Mouse (Mus musculus) lung, postnatal 0 days (tissue): Measurements from ENCODE around the gene Nat8f4. TPM values are rescaled to one million over a fixed set of nuclear protein-coding genes. Genes with fewer than 3 reads are reported as not detected.
"Not testable (repeated sequence)": the region's sequence is repeated elsewhere in the genome, so short reads cannot be mapped to it uniquely, and the experiment has no call there.

Experiments
- ATAC-seq: fragments of 200-750 bp; cut with Nextera tagmentation; 2 replicates; pipeline ENCODE4 v1.8.0; 2017; ENCODE audit warnings: moderate library complexity
- DNase-seq: peaks from one replicate; pipeline ENCODE4 v3.0.0-alpha.2; 2016; ENCODE audit warnings: low spot score
- H3K27ac ChIP-seq: fragments of 300-500 bp; sonication (generic); 2 replicates; pipeline ENCODE4 v1.5.1; 2014; ENCODE audit warnings: antibody characterized with exemption, mild to moderate bottlenecking, low read length, mixed read lengths
- H3K27me3 ChIP-seq: fragments of 300-500 bp; sonication (generic); replicated peaks from 2 replicates; pipeline ENCODE4 v1.6.1; 2014; ENCODE audit warnings: low read length, mixed read lengths; ENCODE audit not compliant: insufficient read depth
- H3K36me3 ChIP-seq: fragments of 300-500 bp; sonication (generic); 2 replicates; pipeline ENCODE4 v1.6.1; 2014; ENCODE audit warnings: low read length, mixed read lengths; ENCODE audit not compliant: insufficient read depth
- H3K4me1 ChIP-seq: fragments of 300-500 bp; sonication (generic); 2 replicates; pipeline ENCODE4 v1.6.1; 2014; ENCODE audit warnings: antibody characterized with exemption, low read depth, low read length, mixed read lengths; ENCODE audit not compliant: insufficient read depth
- H3K4me2 ChIP-seq: fragments of 300-500 bp; sonication (generic); replicated peaks from 2 replicates; pipeline ENCODE4 v1.6.1; 2014; ENCODE audit warnings: low read depth, mild to moderate bottlenecking, low read length, moderate library complexity, mixed read lengths
- H3K4me3 ChIP-seq: fragments of 300-500 bp; sonication (generic); 2 replicates; pipeline ENCODE4 v1.5.1; 2014; ENCODE audit warnings: low read depth, low read length
- H3K9ac ChIP-seq: fragments of 300-500 bp; sonication (generic); replicated peaks from 2 replicates; pipeline ENCODE4 v1.6.1; 2014; ENCODE audit warnings: low read depth, mild to moderate bottlenecking
- H3K9me3 ChIP-seq: fragments of 300-500 bp; sonication (generic); 2 replicates; pipeline ENCODE4 v1.6.1; 2016; ENCODE audit warnings: low read length, mixed read lengths
- CTCF ChIP-seq: IDR thresholded peaks from 2 replicates; pipeline ENCODE4 v1.5.1; 2016; ENCODE audit warnings: antibody characterized with exemption, mild to moderate bottlenecking
- EP300 ChIP-seq: IDR thresholded peaks from 2 replicates; pipeline ENCODE4 v1.6.1; 2016; ENCODE audit warnings: antibody characterized with exemption, mild to moderate bottlenecking, control low read depth
- WGBS: fragments of 180-500 bp; shearing (Covaris S2); extraction: QIAGEN DNeasy Blood & Tissue Kit; methylation state at CpG from one replicate; pipeline ENCODE4 v1.1.7; 2014; 5-methylcytosine and 5-hydroxymethylcytosine counted together
- polyA plus RNA-seq: library from polyadenylated mRNA; unstranded; fragments of >200 nt; fragmentation: Nextera tagmentation; extraction: Ambion mirVana; gene quantifications from 2 replicates; pipeline ENCODE4 v1.2.1, GENCODE M21; 2015

Nat8f4 gene
- polyA plus RNA-seq, 1 experiment from 2014 or later, result 2.6 TPM

DNA sequence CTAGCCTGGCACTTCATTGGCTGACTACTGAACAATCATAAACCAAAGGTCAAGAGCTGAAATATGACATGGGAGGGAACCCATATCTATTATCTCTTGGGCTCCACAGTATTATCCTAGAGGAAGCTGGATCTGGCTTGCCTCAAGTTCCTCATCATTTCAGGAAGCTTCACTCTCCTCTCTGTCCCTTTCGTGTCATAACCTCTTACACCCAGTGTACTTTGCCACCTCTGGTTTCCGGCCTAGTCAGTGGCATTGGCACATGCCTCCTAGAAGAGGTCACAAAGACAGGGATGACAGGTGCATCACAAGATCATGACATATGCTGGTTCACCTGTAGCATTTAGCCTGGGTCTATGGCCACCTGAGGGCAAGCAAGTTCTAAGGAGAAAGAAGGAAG is 2.4 kb downstream of the Nat8f4 start:
- Histone ChIP-seq H3K4me1 (no peaks in the 10 kb centered on the region), H3K27me3 (no peaks in the 10 kb centered on the region), H3K9me3 (no peaks in the 10 kb centered on the region), H3K27ac (no peak overlapping the region), H3K4me2 (no peak overlapping the region), H3K4me3 (no peak overlapping the region), H3K9ac (no peak overlapping the region), H3K36me3 (no peaks in the 10 kb centered on the region)
- WGBS, result 89% methylated on average over 2 of the region's 2 CpGs
- ATAC-seq, result no peak
- DNase-seq, result no peak
- TF ChIP-seq EP300, result no peak
- no peak for TF ChIP-seq CTCF

DNA sequence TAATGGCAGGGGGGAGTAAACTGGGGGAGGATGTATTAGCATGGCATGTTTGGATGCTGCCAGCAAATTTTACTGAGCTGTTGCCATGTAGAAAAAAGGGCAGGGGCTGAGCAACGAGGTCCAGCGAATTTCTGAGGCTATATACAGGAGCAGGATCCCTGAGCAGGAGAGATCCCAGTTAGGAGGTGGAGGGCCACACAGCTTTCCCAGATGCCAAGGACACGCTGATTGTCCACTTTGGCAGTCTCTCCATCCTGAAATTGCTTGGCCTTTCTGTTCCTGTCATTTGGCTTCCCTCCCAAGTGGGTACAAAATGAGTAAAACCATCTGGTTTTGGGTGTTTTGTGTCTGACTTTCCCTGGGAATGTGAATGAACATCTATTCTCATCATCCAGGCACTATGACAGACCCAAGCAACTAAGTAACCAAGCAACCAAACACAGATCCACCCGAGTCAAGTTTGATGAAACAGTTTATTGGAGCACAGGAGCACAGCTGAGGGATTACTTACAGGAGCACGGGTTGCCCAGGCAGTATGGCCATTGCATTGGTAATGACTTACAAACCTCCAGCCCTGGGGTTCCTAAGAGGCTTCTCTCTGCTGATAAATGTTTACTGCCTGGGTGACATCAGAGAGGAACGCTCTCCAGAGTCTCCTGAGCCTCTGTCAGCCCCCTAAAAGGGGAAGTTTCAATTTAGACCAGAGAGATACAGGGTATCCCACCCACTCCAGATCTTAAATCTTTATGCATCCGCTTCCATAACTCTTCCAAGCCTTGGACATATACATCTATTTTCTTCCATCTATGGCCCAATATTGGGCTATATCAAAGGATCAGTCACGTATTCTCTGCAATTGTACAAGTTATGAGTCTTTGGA is 5.8 kb downstream of the Nat8f4 start:
- not testable (repeated sequence) for DNase-seq, H3K36me3 ChIP-seq, H3K27me3 ChIP-seq, H3K4me2 ChIP-seq, H3K4me1 ChIP-seq, H3K9me3 ChIP-seq, H3K9ac ChIP-seq, H3K27ac ChIP-seq, H3K4me3 ChIP-seq, ATAC-seq
- WGBS, result 71% methylated on average over 6 of the region's 8 CpGs

- TF ChIP-seq CTCF, result peak; percentile 66
- 68% methylated on average over 25 of the region's 25 CpGs for WGBS
- H3K27me3 ChIP-seq, DNase-seq, H3K9ac ChIP-seq, ATAC-seq, H3K4me2 ChIP-seq, H3K9me3 ChIP-seq, H3K4me3 ChIP-seq, H3K36me3 ChIP-seq, H3K27ac ChIP-seq, H3K4me1 ChIP-seq: not testable (repeated sequence)
Observed at GRCm38 (mm10) chr6:85895061-85895648, 9.5 kb downstream of the Nat8f4 start.

- H3K27ac ChIP-seq, result no peak overlapping the region
- ATAC-seq (no peak), DNase-seq (no peak)
- H3K36me3 ChIP-seq, result no peaks in the 10 kb centered on the region
- H3K9ac ChIP-seq, result no peak overlapping the region
- no peaks in the 10 kb centered on the region for H3K4me1 ChIP-seq
- 95% methylated on average over 2 of the region's 2 CpGs for WGBS
- H3K27me3 ChIP-seq, result no peaks in the 10 kb centered on the region
- H3K4me3 ChIP-seq, result no peak overlapping the region
- no peaks in the 10 kb centered on the region; the same call in 1 of the 2 replicates for H3K9me3 ChIP-seq
- no peak overlapping the region for H3K4me2 ChIP-seq
- TF ChIP-seq EP300 (no peak), CTCF (no peak)
Observed at GRCm38 (mm10) chr6:85888961-85889360, 15.7 kb downstream of the Nat8f4 start.

DNA sequence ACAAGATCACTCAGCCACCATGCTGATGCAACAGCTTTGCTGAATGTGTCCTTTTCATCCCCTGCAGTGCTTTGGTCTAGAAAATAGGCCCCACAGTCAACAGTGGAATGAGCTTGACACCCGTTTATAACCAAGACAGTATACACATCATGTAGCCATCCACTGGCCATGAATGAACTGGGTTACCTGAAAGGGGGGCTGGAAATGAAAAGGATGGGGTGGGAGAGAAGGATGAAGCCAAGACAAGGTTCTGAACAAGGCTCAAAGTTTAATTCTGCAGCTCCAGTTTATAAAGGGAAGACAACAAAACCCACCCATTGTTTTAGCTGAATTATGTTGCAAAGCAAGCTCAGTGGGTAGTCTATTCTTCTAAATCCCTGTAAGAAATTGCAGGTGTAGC is 20.4 kb downstream of the Nat8f4 start:
- 82% methylated on average over 1 of the region's 1 CpGs for WGBS
- Histone ChIP-seq H3K9me3 (peaks cover 3% of the 10 kb centered on the region; the same call in 1 of the 2 replicates), H3K4me1 (no peaks in the 10 kb centered on the region), H3K27ac (no peak overlapping the region), H3K27me3 (no peaks in the 10 kb centered on the region), H3K4me2 (no peak overlapping the region), H3K9ac (no peak overlapping the region), H3K36me3 (no peaks in the 10 kb centered on the region), H3K4me3 (no peak overlapping the region)
- TF ChIP-seq EP300 (no peak), CTCF (no peak)
- ATAC-seq, result no peak
- DNase-seq, result no peak

- not testable (repeated sequence) for DNase-seq, H3K4me2 ChIP-seq, H3K9ac ChIP-seq, H3K4me3 ChIP-seq, H3K27me3 ChIP-seq, H3K4me1 ChIP-seq, H3K27ac ChIP-seq, ATAC-seq, H3K36me3 ChIP-seq, H3K9me3 ChIP-seq
- WGBS, result 92% methylated on average over 9 of the region's 9 CpGs
Observed at GRCm38 (mm10) chr6:85883246-85883645, 21.4 kb downstream of the Nat8f4 start.

DNA sequence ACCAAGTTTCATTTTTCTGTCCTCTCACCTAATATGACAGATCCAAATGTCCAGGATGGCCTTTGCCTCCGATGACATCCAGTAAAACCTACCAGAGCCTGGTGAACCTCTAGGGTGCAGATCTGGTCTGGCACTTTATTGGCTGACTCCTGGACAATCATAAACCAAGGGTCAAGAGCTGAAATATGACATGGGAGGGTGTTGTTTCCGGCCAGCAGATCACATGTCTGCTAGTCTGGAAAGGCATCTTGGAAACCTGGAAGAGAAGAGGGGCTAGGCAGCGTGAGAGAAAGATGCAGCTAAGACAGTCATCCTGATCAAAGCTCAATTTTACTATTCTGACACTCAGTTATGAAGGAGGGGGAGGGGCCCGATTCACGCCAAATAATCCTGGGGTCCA is 35.7 kb downstream of the Nat8f4 start, which contains the start of gene Nat8f2:
Gene Nat8f2 (minus strand): TSS at position 153 of the 400 bp plus-strand sequence.
- 53% methylated on average over 5 of the region's 5 CpGs for WGBS
- not testable (repeated sequence) for H3K36me3 ChIP-seq, H3K27me3 ChIP-seq, H3K27ac ChIP-seq, H3K9me3 ChIP-seq, H3K4me1 ChIP-seq, H3K4me3 ChIP-seq, H3K4me2 ChIP-seq, ATAC-seq, H3K9ac ChIP-seq, DNase-seq
